Mouse (Mus musculus) lung, embryonic 16.5 days (tissue): ENCODE measurements at regions not wholly inside any gene's neighbourhood (a gene's known extent, or its start where the extent isn't known, plus 50 kb on each side); places are given as distances from the start of the nearest gene placed in this dataset.

Experiments
- ATAC-seq: fragments of 200-750 bp; cut with Nextera tagmentation; 2 replicates; pipeline ENCODE4 v1.8.0; 2017; ENCODE audit warnings: low read depth, mild to moderate bottlenecking, moderate library complexity
- H3K27ac ChIP-seq: fragments of 300-500 bp; sonication (generic); 2 replicates; pipeline ENCODE4 v1.5.1; 2014; ENCODE audit warnings: mild to moderate bottlenecking, control low read depth, low read length
- H3K27me3 ChIP-seq: fragments of 300-500 bp; sonication (generic); 2 replicates; pipeline ENCODE4 v1.6.1; 2014; ENCODE audit warnings: low read depth, low read length, mixed read lengths; ENCODE audit not compliant: control insufficient read depth, insufficient read depth
- H3K36me3 ChIP-seq: fragments of 300-500 bp; sonication (generic); 2 replicates; pipeline ENCODE4 v1.6.1; 2014; ENCODE audit warnings: low read length; ENCODE audit not compliant: control insufficient read depth, insufficient read depth
- H3K4me1 ChIP-seq: fragments of 300-500 bp; sonication (generic); replicated peaks from 2 replicates; pipeline ENCODE4 v1.6.1; 2014; ENCODE audit warnings: low read length, mixed read lengths; ENCODE audit not compliant: control insufficient read depth, insufficient read depth
- H3K4me2 ChIP-seq: fragments of 300-500 bp; sonication (generic); 2 replicates; pipeline ENCODE4 v1.6.1; 2014; ENCODE audit warnings: low read depth, low read length, control low read depth
- H3K4me3 ChIP-seq: fragments of 300-500 bp; sonication (generic); 2 replicates; pipeline ENCODE4 v1.5.1; 2014; ENCODE audit warnings: mild to moderate bottlenecking, low read length, control low read depth
- H3K9ac ChIP-seq: fragments of 300-500 bp; sonication (generic); 2 replicates; pipeline ENCODE4 v1.6.1; 2014; ENCODE audit warnings: low read length, control low read depth
- H3K9me3 ChIP-seq: fragments of 300-500 bp; sonication (generic); 2 replicates; pipeline ENCODE4 v1.6.1; 2016; ENCODE audit warnings: low read length; ENCODE audit not compliant: control insufficient read depth
- WGBS: fragments of 180-500 bp; shearing (Covaris S2); extraction: QIAGEN DNeasy Blood & Tissue Kit; methylation state at CpG from one replicate; pipeline ENCODE4 v1.1.7; 2014; 5-methylcytosine and 5-hydroxymethylcytosine counted together

- H3K27me3 ChIP-seq, result no peaks in the 10 kb centered on the region
- no peaks in the 10 kb centered on the region for H3K4me1 ChIP-seq
- H3K36me3 ChIP-seq, result no peaks in the 10 kb centered on the region
- H3K4me2 ChIP-seq, result no peak overlapping the region
- H3K4me3 ChIP-seq, result no peak overlapping the region
- H3K9ac ChIP-seq, result no peak overlapping the region
- no peak for ATAC-seq
- 59% methylated on average over 2 of the region's 2 CpGs for WGBS
- H3K9me3 ChIP-seq, result no peaks in the 10 kb centered on the region
- no peak overlapping the region for H3K27ac ChIP-seq
Measured at GRCm38 (mm10) chr5:4536790-4537189, 221.0 kb downstream of the Fzd1 start.

- no peak overlapping the region for H3K9ac ChIP-seq
- H3K4me1 ChIP-seq, result peaks cover 4% of the 10 kb centered on the region
- no peaks in the 10 kb centered on the region for H3K36me3 ChIP-seq
- WGBS, result 65% methylated on average over 8 of the region's 8 CpGs
- H3K27ac ChIP-seq, result no peak overlapping the region
- H3K4me3 ChIP-seq, result no peak overlapping the region
- H3K9me3 ChIP-seq, result no peaks in the 10 kb centered on the region
- no peak overlapping the region for H3K4me2 ChIP-seq
- no peaks in the 10 kb centered on the region for H3K27me3 ChIP-seq
- no peak for ATAC-seq
Measured at GRCm38 (mm10) chr5:4535951-4536350, 221.9 kb downstream of the Fzd1 start.

DNA sequence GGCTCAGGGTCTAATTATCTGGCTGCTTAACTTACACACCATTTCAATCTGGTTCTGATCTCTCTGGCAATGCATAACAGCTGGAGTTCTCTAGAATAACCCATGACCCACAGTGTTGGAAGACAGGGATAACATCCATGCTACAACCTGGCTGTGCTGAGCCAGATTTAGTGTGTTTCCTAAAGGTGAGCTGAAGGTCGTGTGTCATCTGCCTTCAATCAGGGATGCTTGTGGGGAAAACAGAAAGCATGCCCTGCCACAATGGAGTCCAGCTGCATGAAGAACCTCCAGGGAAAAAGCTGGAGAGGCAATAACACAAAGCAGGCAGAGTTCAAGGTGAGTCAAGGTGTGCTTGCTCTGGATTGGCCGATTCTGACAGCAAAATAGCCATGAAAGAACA lies 223.3 kb downstream of the Fzd1 start:
- no peaks in the 10 kb centered on the region for H3K36me3 ChIP-seq
- WGBS, result 79% methylated on average over 2 of the region's 2 CpGs
- no peak overlapping the region for H3K4me2 ChIP-seq
- ATAC-seq, result no peak
- H3K27ac ChIP-seq, result no peak overlapping the region
- no peaks in the 10 kb centered on the region for H3K27me3 ChIP-seq
- H3K4me3 ChIP-seq, result no peak overlapping the region
- H3K9me3 ChIP-seq, result no peaks in the 10 kb centered on the region
- no peak overlapping the region for H3K9ac ChIP-seq
- H3K4me1 ChIP-seq, result peaks cover 8% of the 10 kb centered on the region

DNA sequence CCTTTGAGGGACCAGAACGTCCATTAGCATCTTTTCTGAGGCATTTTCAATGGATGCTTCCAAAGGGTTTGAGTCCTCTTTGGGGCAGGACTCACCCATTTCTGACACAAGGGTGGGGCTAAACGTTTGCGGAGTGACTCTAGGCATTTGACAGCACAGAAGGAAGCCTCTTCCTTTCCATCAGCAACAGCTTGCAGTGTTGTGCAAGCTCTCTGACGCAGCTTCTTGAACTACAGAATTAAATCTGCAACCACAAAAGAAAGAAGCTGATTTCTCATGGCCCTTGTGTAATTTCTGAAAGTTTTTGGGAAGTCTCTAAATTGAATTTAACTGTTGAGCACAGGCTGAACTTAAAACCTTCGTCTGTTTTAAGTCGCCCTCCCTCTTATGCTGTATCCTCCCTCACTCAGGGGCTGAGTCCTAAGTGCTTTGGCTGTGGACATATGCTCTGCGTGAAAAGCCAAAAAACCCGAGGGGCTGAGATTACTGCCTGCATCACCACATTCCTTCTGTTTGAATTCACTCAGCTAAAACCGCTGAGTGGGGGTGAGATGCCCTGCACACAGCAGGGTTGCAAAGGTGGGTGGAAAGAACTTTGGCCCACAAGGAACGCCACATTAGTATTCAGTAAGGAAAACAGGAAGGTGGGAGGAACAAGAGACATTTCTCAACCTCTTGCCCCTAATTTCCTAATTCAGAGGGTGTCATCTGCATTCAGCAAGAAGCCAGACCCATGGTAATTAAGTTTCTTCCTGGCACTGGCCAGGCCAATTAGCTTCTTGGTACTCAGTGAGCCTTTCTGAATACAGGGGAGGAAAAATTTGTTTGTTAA lies 227.4 kb downstream of the Fzd1 start:
- Histone ChIP-seq H3K4me3 (no peak overlapping the region), H3K9me3 (no peaks in the 10 kb centered on the region), H3K27me3 (no peaks in the 10 kb centered on the region), H3K4me1 (peaks cover 8% of the 10 kb centered on the region), H3K36me3 (no peaks in the 10 kb centered on the region), H3K4me2 (no peak overlapping the region), H3K27ac (peak overlapping the region; percentile 68), H3K9ac (no peak overlapping the region)
- WGBS, result 24% methylated on average over 10 of the region's 10 CpGs
- ATAC-seq, result peak; percentile 92

- Histone ChIP-seq H3K27me3 (no peaks in the 10 kb centered on the region), H3K9ac (no peak overlapping the region), H3K4me3 (no peak overlapping the region), H3K4me1 (peaks cover 7% of the 10 kb centered on the region), H3K27ac (no peak overlapping the region), H3K4me2 (no peak overlapping the region), H3K9me3 (no peaks in the 10 kb centered on the region), H3K36me3 (no peaks in the 10 kb centered on the region)
- WGBS, result 76% methylated on average over 9 of the region's 9 CpGs
- ATAC-seq, result no peak
Measured at GRCm38 (mm10) chr5:4526042-4526815, 231.6 kb downstream of the Fzd1 start.

GRCm38 (mm10) chr5:4500599-4500998 lies 257.2 kb downstream of the Fzd1 start:
- Histone ChIP-seq H3K36me3 (no peaks in the 10 kb centered on the region), H3K9ac (no peak overlapping the region), H3K27ac (no peak overlapping the region), H3K4me1 (peaks cover 28% of the 10 kb centered on the region), H3K27me3 (no peaks in the 10 kb centered on the region), H3K9me3 (no peaks in the 10 kb centered on the region), H3K4me3 (no peak overlapping the region), H3K4me2 (no peak overlapping the region)
- WGBS, result 78% methylated on average over 3 of the region's 3 CpGs
- ATAC-seq, result no peak

GRCm38 (mm10) chr5:4499036-4499435 lies 258.8 kb downstream of the Fzd1 start:
- Histone ChIP-seq H3K4me1 (peaks cover 32% of the 10 kb centered on the region), H3K27ac (peak overlapping the region; percentile 27), H3K27me3 (no peaks in the 10 kb centered on the region), H3K9ac (no peak overlapping the region), H3K36me3 (no peaks in the 10 kb centered on the region), H3K4me3 (no peak overlapping the region), H3K4me2 (peak overlapping the region; percentile 19), H3K9me3 (no peaks in the 10 kb centered on the region)
- under 1% methylated on average over 4 of the region's 4 CpGs for WGBS
- ATAC-seq, result peak; percentile 47

- H3K4me2 ChIP-seq, result no peak overlapping the region; the same call in 1 of the 2 replicates
- 73% methylated on average over 3 of the region's 3 CpGs for WGBS
- no peak overlapping the region for H3K9ac ChIP-seq
Measured at GRCm38 (mm10) chr5:4498425-4498824, 259.4 kb downstream of the Fzd1 start.

GRCm38 (mm10) chr5:4496907-4497200 lies 261.0 kb downstream of the Fzd1 start:
- 8% methylated on average over 3 of the region's 3 CpGs for WGBS
- H3K9me3 ChIP-seq, result no peaks in the 10 kb centered on the region
- no peak overlapping the region for H3K9ac ChIP-seq
- peak overlapping the region; percentile 61 for H3K27ac ChIP-seq
- peaks cover 35% of the 10 kb centered on the region for H3K4me1 ChIP-seq
- peak; percentile 50 for ATAC-seq
- no peaks in the 10 kb centered on the region for H3K27me3 ChIP-seq
- peak overlapping the region; percentile 55 for H3K4me2 ChIP-seq
- no peaks in the 10 kb centered on the region for H3K36me3 ChIP-seq
- H3K4me3 ChIP-seq, result no peak overlapping the region

More at GRCm38 (mm10) chr5:4498425-4498824, 259.4 kb downstream of the Fzd1 start:
- ATAC-seq, result no peak
- H3K27me3 ChIP-seq, result no peaks in the 10 kb centered on the region
- H3K4me3 ChIP-seq, result no peak overlapping the region
- H3K9me3 ChIP-seq, result no peaks in the 10 kb centered on the region
- no peaks in the 10 kb centered on the region for H3K36me3 ChIP-seq
- H3K27ac ChIP-seq, result no peak overlapping the region
- H3K4me1 ChIP-seq, result peaks cover 35% of the 10 kb centered on the region
